Mouse (Mus musculus): ENCODE data around the gene Gm5591. TPM values are rescaled to one million over a fixed set of nuclear protein-coding genes. Genes with fewer than 3 reads are reported as not detected.
"Not testable (repeated sequence)": the region's sequence is repeated elsewhere in the genome, so short reads cannot be mapped to it uniquely, and the experiment has no call there.

The Gm5591 gene
- polyA plus RNA-seq (2012; rRNA removed) = not detected in 2 replicates
- not detected in 2 replicates for polyA plus RNA-seq (2014; fragmentation: Nextera tagmentation; extraction: Ambion mirVana)

GRCm38 (mm10) chr7:38528093-38528492, at the start of gene Gm5591:
Gene Gm5591 (minus strand): TSS chr7:38528193.
- not testable (repeated sequence) for ATAC-seq (ENCODE audit: insufficient read depth); H3K36me3 ChIP-seq (replicated peaks; ENCODE audit: control insufficient read depth, insufficient read depth, low read depth); H3K9ac ChIP-seq (replicated peaks); H3K4me3 ChIP-seq (ENCODE audit: insufficient read depth in 1 of 2, low read depth in 2 of 2, low read length in 2 of 2); DNase-seq (ENCODE audit: low read depth in 3 of 3, low spot score in 3 of 3); H3K4me2 ChIP-seq (ENCODE audit: low read depth); H3K27me3 ChIP-seq (ENCODE audit: control insufficient read depth, insufficient read depth, low read length); H3K4me1 ChIP-seq (replicated peaks; ENCODE audit: control insufficient read depth in 2 of 2, insufficient read depth in 2 of 2, low read length in 1 of 2); H3K27ac ChIP-seq; H3K9me3 ChIP-seq (ENCODE audit: control insufficient read depth, low read length)
- WGBS (ENCODE audit: insufficient replicate concordance) = 48% methylated on average over 2 of the region's 2 CpGs

GRCm38 (mm10) chr7:38488468-38488867, 39.5 kb downstream of the Gm5591 start:
- DNase-seq (ENCODE audit: low read depth in 3 of 3, low spot score in 3 of 3); H3K9me3 ChIP-seq (ENCODE audit: control insufficient read depth, low read length); H3K27me3 ChIP-seq (ENCODE audit: control insufficient read depth, insufficient read depth, low read length); H3K4me3 ChIP-seq (ENCODE audit: insufficient read depth in 1 of 2, low read depth in 2 of 2, low read length in 2 of 2); H3K27ac ChIP-seq; ATAC-seq (ENCODE audit: insufficient read depth); H3K9ac ChIP-seq (replicated peaks); H3K4me2 ChIP-seq (ENCODE audit: low read depth); H3K4me1 ChIP-seq (replicated peaks; ENCODE audit: control insufficient read depth in 2 of 2, insufficient read depth in 2 of 2, low read length in 1 of 2); H3K36me3 ChIP-seq (replicated peaks; ENCODE audit: control insufficient read depth, insufficient read depth, low read depth): not testable (repeated sequence)
- 55% methylated on average over 1 of the region's 1 CpGs for WGBS (ENCODE audit: insufficient replicate concordance)
